Mouse (Mus musculus) testis, adult 2 months (tissue): Measurements from ENCODE around the gene Svs6.
"Not testable (repeated sequence)": the region's sequence is repeated elsewhere in the genome, so short reads cannot be mapped to it uniquely, and the experiment has no call there.

Experiments used
- CTCF ChIP-seq: fragments of 200-500 bp; IDR thresholded peaks from 2 replicates; pipeline ENCODE4 v1.5.1; 2012; ENCODE audit warnings: low read depth, mild to moderate bottlenecking, inconsistent platforms, low read length, moderate library complexity; ENCODE audit not compliant: control insufficient read depth, insufficient read depth, insufficient replicate concordance
- POLR2A ChIP-seq: fragments of 200-500 bp; IDR thresholded peaks from 2 replicates; pipeline ENCODE4 v1.6.1; 2012; ENCODE audit warnings: low read depth, mild to moderate bottlenecking, inconsistent platforms, low read length, moderate library complexity; ENCODE audit not compliant: control insufficient read depth

- not testable (repeated sequence) for TF ChIP-seq POLR2A, CTCF
Observed at GRCm38 (mm10) chr2:164315460-164315859, 1.1 kb upstream of the Svs6 start.
